ENCODE assay signal across 17 mouse cellular contexts in the genomic region with DNA sequence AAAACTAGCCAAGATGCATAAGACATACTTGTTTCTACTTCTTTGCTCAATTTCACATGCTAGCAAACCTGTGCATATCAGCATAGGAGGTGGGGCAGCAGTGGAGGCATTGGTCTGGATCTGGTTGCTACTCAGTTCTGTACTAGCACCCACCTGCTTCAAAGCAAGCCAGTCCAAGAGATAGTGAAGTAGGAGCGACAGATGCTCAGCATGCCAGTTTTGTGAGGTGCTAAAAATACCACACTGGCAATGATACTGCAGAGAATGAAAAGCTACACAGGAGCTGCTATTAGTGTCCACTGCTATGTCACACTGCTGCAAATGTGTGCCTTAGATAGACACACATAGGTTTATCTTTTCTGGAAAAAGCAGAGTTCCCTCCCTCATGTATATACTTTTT.
A peak's percentile ranks its signal among the peaks of the same experiment; 100 is the strongest.
DNase-seq lines count a peak whose midpoint lies in the region; ATAC-seq and TF ChIP-seq lines count a peak whose summit lies in the region.
"Had no signal": no experiment of that assay in that cellular context is flagged by ENCODE, and none has a peak within 500 bp of the region (broad histone marks: within the 10 kb centered on the region; RNA-seq: fewer than 3 reads in every experiment).

No protein-coding gene starts in this region.

- no peaks in the 10 kb centered on the region for H3K27me3 ChIP-seq in neural tube, embryonic 15.5 days (replicated peaks)
- H3K27me3 ChIP-seq in thymus, adult 2 months (ENCODE audit: control insufficient read depth, insufficient read depth, low read length): no peaks in the 10 kb centered on the region
- H3K27me3 ChIP-seq: kidney, embryonic 15.5 days; liver, embryonic 13.5 days had no signal

- intact Hi-C loops in heart, postnatal 36 days (cut with DNase I): no loop called here

- H3K27ac ChIP-seq in neural tube, embryonic 15.5 days (replicated peaks): no peak overlapping the region
- no peak overlapping the region for H3K27ac ChIP-seq in thymus, adult 2 months (ENCODE audit: control insufficient read depth, insufficient read depth, low read length)
- H3K27ac ChIP-seq: kidney, embryonic 15.5 days; limb, embryonic 10.5 days; liver, embryonic 13.5 days had no signal

- ATAC-seq in frontal cortex, adult (ENCODE audit: low TSS enrichment): peak; percentile 98
- ATAC-seq in neural tube, embryonic 15.5 days (ENCODE audit: low FRiP score): no peak
- ATAC-seq: forebrain, embryonic 16.5 days; hindbrain, embryonic 16.5 days had no signal

- H3K9ac ChIP-seq in neural tube, embryonic 15.5 days (replicated peaks): no peak overlapping the region
- H3K9ac ChIP-seq: kidney, embryonic 15.5 days; liver, embryonic 13.5 days had no signal

- WGBS in neural tube, embryonic 15.5 days: 82% methylated on average over 1 of the region's 1 CpGs
- 88% methylated on average over 1 of the region's 1 CpGs for WGBS in thymus, adult 2 months

- no peak for TF ChIP-seq POLR2A in thymus, adult 2 months (IDR thresholded peaks at IDR 0.05; ENCODE audit: control insufficient read depth, extremely low read depth, insufficient read depth, low read length, poor library complexity)

- H3K4me1 ChIP-seq in neural tube, embryonic 15.5 days: no peaks in the 10 kb centered on the region
- H3K4me1 ChIP-seq in thymus, adult 2 months (replicated peaks; ENCODE audit: control insufficient read depth, insufficient read depth, low read length): no peaks in the 10 kb centered on the region
- H3K4me1 ChIP-seq: kidney, embryonic 15.5 days; limb, embryonic 10.5 days; liver, embryonic 13.5 days had no signal

- TF ChIP-seq CTCF in thymus, adult 2 months (IDR thresholded peaks at IDR 0.05; ENCODE audit: borderline replicate concordance, control insufficient read depth, extremely low read depth, insufficient read depth, low read length, poor library complexity): no peak

- DNase-seq in frontal cortex, postnatal 14 days (ENCODE audit: low spot score in 2 of 2): no peak
- DNase-seq in right cerebral cortex, adult 18-20 months: peak; percentile 9
- DNase-seq in right cerebral cortex, postnatal 4 days: no peak
- peak; percentile 2 to 10 for DNase-seq in heart, postnatal 36 days
- DNase-seq in thymus, adult 2 months: no peak
- no peak for DNase-seq in gastrocnemius, postnatal 4 days (ENCODE audit: low spot score in 2 of 2)
- DNase-seq: adrenal gland, postnatal 14 days; embryo, embryonic 11 days; gastrocnemius, postnatal 25 days; liver, embryonic 13.5 days; midbrain, embryonic 14.5 days had no signal

- H3K36me3 ChIP-seq in neural tube, embryonic 15.5 days: no peaks in the 10 kb centered on the region
- no peaks in the 10 kb centered on the region for H3K36me3 ChIP-seq in thymus, adult 2 months (ENCODE audit: control insufficient read depth, insufficient read depth, low read length)
- H3K36me3 ChIP-seq: kidney, embryonic 15.5 days; limb, embryonic 10.5 days; liver, embryonic 13.5 days had no signal

- no peaks in the 10 kb centered on the region for H3K9me3 ChIP-seq in neural tube, embryonic 15.5 days (replicated peaks)
- H3K9me3 ChIP-seq: kidney, embryonic 15.5 days; limb, embryonic 10.5 days; liver, embryonic 13.5 days had no signal

- no peak overlapping the region for H3K4me3 ChIP-seq in neural tube, embryonic 15.5 days (replicated peaks)
- no peak overlapping the region for H3K4me3 ChIP-seq in thymus, adult 2 months (ENCODE audit: control insufficient read depth, insufficient read depth, low read length)
- H3K4me3 ChIP-seq: kidney, embryonic 15.5 days; limb, embryonic 10.5 days; liver, embryonic 13.5 days had no signal

- no peak overlapping the region for H3K4me2 ChIP-seq in neural tube, embryonic 15.5 days
- H3K4me2 ChIP-seq: kidney, embryonic 15.5 days; liver, embryonic 13.5 days had no signal

Comparison
In these comparisons a context has a peak if more than half of its experiments do, and no peak if none do; other contexts are left out.
1. DNase-seq: peak in right cerebral cortex, adult 18-20 months (single experiment) and heart, postnatal 36 days (2 of 2); none in frontal cortex, postnatal 14 days (0 of 2), right cerebral cortex, postnatal 4 days (single experiment), thymus, adult 2 months (single experiment) and gastrocnemius, postnatal 4 days (0 of 2).